ENCODE assay signal across 8 mouse cellular contexts in genomic region chr19:53601363-53601655, GRCm38 (mm10). TPM values are rescaled to one million over a fixed set of nuclear protein-coding genes. Genes with fewer than 3 reads are reported as not detected.
DNase-seq lines count a peak whose midpoint lies in the region; ATAC-seq lines count a peak whose summit lies in the region.

No protein-coding gene starts in this region.

- H3K27me3 ChIP-seq in heart, embryonic 10.5 days (ENCODE audit: insufficient read depth, poor library complexity, severe bottlenecking), result no peaks in the 10 kb centered on the region
- H3K27me3 ChIP-seq in forebrain, embryonic 11.5 days (ENCODE audit: control insufficient read depth, insufficient read depth, low read length), result no peaks in the 10 kb centered on the region
- H3K27me3 ChIP-seq in liver, embryonic 13.5 days, result no peaks in the 10 kb centered on the region

- peak overlapping the region; percentile 96 for H3K9ac ChIP-seq in forebrain, embryonic 11.5 days (ENCODE audit: low read length)
- peak overlapping the region; percentile 97 for H3K9ac ChIP-seq in liver, embryonic 13.5 days

- intact Hi-C loops in heart, postnatal 10 days (cut with DNase I), result no loop called here

- WGBS in heart, embryonic 10.5 days, result 17% methylated on average over 11 of the region's 11 CpGs
- 19% methylated on average over 11 of the region's 11 CpGs for WGBS in forebrain, embryonic 11.5 days
- 7% methylated on average over 11 of the region's 11 CpGs for WGBS in liver, embryonic 13.5 days (ENCODE audit: insufficient replicate concordance)

- peak overlapping the region; percentile 98 for H3K27ac ChIP-seq in heart, embryonic 10.5 days
- no peak overlapping the region for H3K27ac ChIP-seq in forebrain, embryonic 11.5 days (ENCODE audit: low read depth, low read length)
- peak overlapping the region; percentile 95 for H3K27ac ChIP-seq in liver, embryonic 13.5 days

- peak overlapping the region; percentile 99 for H3K4me3 ChIP-seq in heart, embryonic 10.5 days
- H3K4me3 ChIP-seq in forebrain, embryonic 11.5 days (ENCODE audit: low read depth, low read length), result peak overlapping the region; percentile 99
- H3K4me3 ChIP-seq in liver, embryonic 13.5 days (replicated peaks), result peak overlapping the region; percentile 100

- no peaks in the 10 kb centered on the region for H3K9me3 ChIP-seq in heart, embryonic 10.5 days
- no peaks in the 10 kb centered on the region for H3K9me3 ChIP-seq in forebrain, embryonic 11.5 days (ENCODE audit: control insufficient read depth, low read length)
- H3K9me3 ChIP-seq in liver, embryonic 13.5 days (replicated peaks), result no peaks in the 10 kb centered on the region

- H3K4me1 ChIP-seq in heart, embryonic 10.5 days, result peaks cover 15% of the 10 kb centered on the region
- H3K4me1 ChIP-seq in forebrain, embryonic 11.5 days (replicated peaks; ENCODE audit: control insufficient read depth, insufficient read depth, low read length), result peaks cover 2% of the 10 kb centered on the region; the same call in 1 of the 2 replicates
- H3K4me1 ChIP-seq in liver, embryonic 13.5 days (replicated peaks), result peaks cover 34% of the 10 kb centered on the region

- peak overlapping the region; percentile 96 for H3K4me2 ChIP-seq in forebrain, embryonic 11.5 days (ENCODE audit: low read depth, low read length, severe bottlenecking)
- H3K4me2 ChIP-seq in liver, embryonic 13.5 days, result peak overlapping the region; percentile 81

- ATAC-seq in forebrain, embryonic 11.5 days (replicated peaks; ENCODE audit: low FRiP score), result no peak
- no peak for ATAC-seq in liver, embryonic 13.5 days (ENCODE audit: low read depth)

- DNase-seq in heart, embryonic 10.5 days (ENCODE audit: low spot score), result no peak
- no peak for DNase-seq in heart, postnatal 10 days
- DNase-seq in 416B (ENCODE audit: low read depth), result peak; percentile 34
- no peak for DNase-seq in forebrain, embryonic 11.5 days (ENCODE audit: low spot score)
- DNase-seq in liver, embryonic 13.5 days, result no peak
- no peak for DNase-seq in urinary bladder, postnatal 10 days (ENCODE audit: low spot score)
- no peak for DNase-seq in adrenal gland, adult 2 months
- DNase-seq in urinary bladder, adult 2 months (ENCODE audit: low spot score), result no peak

- peaks cover 30% of the 10 kb centered on the region for H3K36me3 ChIP-seq in heart, embryonic 10.5 days
- H3K36me3 ChIP-seq in forebrain, embryonic 11.5 days (ENCODE audit: control insufficient read depth, insufficient read depth, low read length), result no peaks in the 10 kb centered on the region
- H3K36me3 ChIP-seq in liver, embryonic 13.5 days, result peaks cover 34% of the 10 kb centered on the region

RNA-seq across cellular contexts. Expression of gene Smc3, which starts 1.1 kb away (rescaled TPM):
- polyA plus RNA-seq in heart, embryonic 10.5 days (2016; fragmentation: Nextera tagmentation; extraction: Ambion mirVana), result 47.0 and 64.8 TPM in 2 replicates
- 10 to 100 TPM; 26.3 to 29.6 TPM for total RNA-seq in heart, postnatal 10 days (2021)
- 94.1 and 101 TPM in 2 replicates for polyA plus RNA-seq in forebrain, embryonic 11.5 days (2014; fragmentation: Nextera tagmentation; extraction: Ambion mirVana)
- 45.0 and 53.4 TPM in 2 replicates for polyA plus RNA-seq in liver, embryonic 13.5 days (2015; fragmentation: Nextera tagmentation; extraction: Ambion mirVana)
- total RNA-seq in adrenal gland, adult 2 months (2021), result 10 to 100 TPM; 28.8 to 32.0 TPM
- polyA plus RNA-seq in adrenal gland, adult 2 months (2012; rRNA removed), result 2.2 and 2.5 TPM in 2 replicates
- polyA plus RNA-seq in urinary bladder, adult 2 months (2012; rRNA removed), result 16.8 and 23.6 TPM in 2 replicates

RNA-seq across cellular contexts. Expression of gene Nutf2-ps1, which starts 12.4 kb away (rescaled TPM):
- 373 and 457 TPM in 2 replicates for polyA plus RNA-seq in heart, embryonic 10.5 days (2016; fragmentation: Nextera tagmentation; extraction: Ambion mirVana)
- total RNA-seq in heart, postnatal 10 days (2021), result 100 to 1,000 TPM in 1 of 2 experiments, 10 to 100 TPM in 1; 81.9 to 104 TPM
- polyA plus RNA-seq in forebrain, embryonic 11.5 days (2014; fragmentation: Nextera tagmentation; extraction: Ambion mirVana), result 433 and 467 TPM in 2 replicates
- polyA plus RNA-seq in liver, embryonic 13.5 days (2015; fragmentation: Nextera tagmentation; extraction: Ambion mirVana), result 256 and 281 TPM in 2 replicates
- 10 to 100 TPM; 72.7 to 98.1 TPM for total RNA-seq in adrenal gland, adult 2 months (2021)
- polyA plus RNA-seq in adrenal gland, adult 2 months (2012; rRNA removed), result 72.0 and 89.9 TPM in 2 replicates
- polyA plus RNA-seq in urinary bladder, adult 2 months (2012; rRNA removed), result 32.8 and 33.7 TPM in 2 replicates
